Mouse (Mus musculus) granulocyte monocyte progenitor cell, adult 5-6 weeks (primary cell): Measurements from ENCODE around the gene Pygo1. TPM values are rescaled to one million over a fixed set of nuclear protein-coding genes. Genes with fewer than 3 reads are reported as not detected.

Experiments
- ATAC-seq: replicated peaks from 2 replicates; pipeline ENCODE4 v1.8.0; 2016; ENCODE audit warnings: mild to moderate bottlenecking, moderate TSS enrichment, inconsistent platforms; ENCODE audit not compliant: poor library complexity, severe bottlenecking
- total RNA-seq, 2 experiments: library from RNA; stranded (forward) in 1 of 2; stranded (reverse) in 1 of 2; fragments of 200-712, 200-1000 nt in 1 of 2; fragments of >200 nt in 1 of 2; fragmentation: Nextera tagmentation in 1 of 2; gene quantifications; 2 replicates each; pipeline ENCODE4 v1.2.3; 2014 to 2017

Gene Pygo1
- total RNA-seq, 2 experiments from 2014 or later, result not detected

- ATAC-seq, result no peak
Observed at GRCm38 (mm10) chr9:72987703-72988102, 62.3 kb downstream of the Pygo1 start.

- no peak for ATAC-seq
Observed at GRCm38 (mm10) chr9:72988706-72989105, 63.3 kb downstream of the Pygo1 start.

- peak; percentile 77 for ATAC-seq
Observed at GRCm38 (mm10) chr9:72991420-72991819, 66.0 kb downstream of the Pygo1 start.

- ATAC-seq, result no peak
Observed at GRCm38 (mm10) chr9:72992576-72992975, 67.1 kb downstream of the Pygo1 start.

- ATAC-seq, result no peak
Observed at GRCm38 (mm10) chr9:72996167-72996566, 70.7 kb downstream of the Pygo1 start.

- ATAC-seq, result no peak
Observed at GRCm38 (mm10) chr9:72996806-72997205, 71.4 kb downstream of the Pygo1 start.

GRCm38 (mm10) chr9:73000487-73000886, 75.0 kb downstream of the Pygo1 start:
- no peak for ATAC-seq

GRCm38 (mm10) chr9:73001314-73002011, 76.0 kb downstream of the Pygo1 start:
- ATAC-seq, result peak; percentile 62

Other genes with a start within 250 kb of the Pygo1 start
- 0.17 TPM in 1 of 2 replicates, not detected in the other for gene Prtg, start 118.8 kb upstream of the Pygo1 start, total RNA-seq (2014; fragmentation: Nextera tagmentation)
- gene Prtg, start 118.8 kb upstream of the Pygo1 start, total RNA-seq (2017), result not detected in 2 replicates
- 3.9 TPM in 1 of 2 replicates, not detected in the other for gene Dyx1c1, start 33.1 kb downstream of the Pygo1 start, total RNA-seq (2014; fragmentation: Nextera tagmentation)
- gene Dyx1c1, start 33.1 kb downstream of the Pygo1 start, total RNA-seq (2017), result 0.17 and 0.52 TPM in 2 replicates
- gene Gm44503, start 33.2 kb downstream of the Pygo1 start, total RNA-seq (2014; fragmentation: Nextera tagmentation), result not detected in 2 replicates
- gene Gm44503, start 33.2 kb downstream of the Pygo1 start, total RNA-seq (2017), result 0.21 TPM in 1 of 2 replicates, not detected in the other
- 11.3 and 24.2 TPM in 2 replicates for gene Ccpg1os, start 59.7 kb downstream of the Pygo1 start, total RNA-seq (2014; fragmentation: Nextera tagmentation)
- gene Ccpg1os, start 59.7 kb downstream of the Pygo1 start, total RNA-seq (2017), result 4.4 and 11.3 TPM in 2 replicates
- 27.1 and 35.0 TPM in 2 replicates for gene Ccpg1, start 59.8 kb downstream of the Pygo1 start, total RNA-seq (2014; fragmentation: Nextera tagmentation)
- 39.2 and 42.6 TPM in 2 replicates for gene Ccpg1, start 59.8 kb downstream of the Pygo1 start, total RNA-seq (2017)
- 32.5 and 38.2 TPM in 2 replicates for gene Pigb, start 114.7 kb downstream of the Pygo1 start, total RNA-seq (2014; fragmentation: Nextera tagmentation)
- gene Pigb, start 114.7 kb downstream of the Pygo1 start, total RNA-seq (2017), result 7.3 and 9.1 TPM in 2 replicates
- 92.8 and 93.0 TPM in 2 replicates for gene Rab27a, start 119.2 kb downstream of the Pygo1 start, total RNA-seq (2014; fragmentation: Nextera tagmentation)
- 171 and 187 TPM in 2 replicates for gene Rab27a, start 119.2 kb downstream of the Pygo1 start, total RNA-seq (2017)
- 1.6 and 7.0 TPM in 2 replicates for gene Khdc3, start 176.2 kb downstream of the Pygo1 start, total RNA-seq (2014; fragmentation: Nextera tagmentation)
- 1.8 TPM in 1 of 2 replicates, not detected in the other for gene Khdc3, start 176.2 kb downstream of the Pygo1 start, total RNA-seq (2017)
- not detected in 2 replicates for gene Gm20509, start 176.8 kb downstream of the Pygo1 start, total RNA-seq (2014; fragmentation: Nextera tagmentation)
- gene Gm20509, start 176.8 kb downstream of the Pygo1 start, total RNA-seq (2017), result not detected in 2 replicates
- 87.9 and 106 TPM in 2 replicates for gene Rsl24d1, start 187.8 kb downstream of the Pygo1 start, total RNA-seq (2014; fragmentation: Nextera tagmentation)
- 172 and 197 TPM in 2 replicates for gene Rsl24d1, start 187.8 kb downstream of the Pygo1 start, total RNA-seq (2017)